Mouse (Mus musculus) heart, postnatal 36 days (tissue): ENCODE results near the gene Nrl. TPM values are rescaled to one million over a fixed set of nuclear protein-coding genes. Genes with fewer than 3 reads are reported as not detected.

ENCODE experiments used
- DNase-seq, 2 experiments: peaks; one replicate each; pipeline ENCODE4 v3.0.0; 2021 to 2022
- intact Hi-C: fragments of 180-260 bp; cut with DNase I; formaldehyde crosslinking; loops from one replicate; pipeline ENCODE4 v1.15.1; 2025
- total RNA-seq, 2 experiments: library from RNA; stranded (reverse); gene quantifications; 2 replicates each; pipeline ENCODE4 v1.2.3; 2021

Gene Nrl
- total RNA-seq, 2 experiments from 2014 or later = not detected

- peak; percentile 86 to 87 for DNase-seq
- intact Hi-C loops = no loop called here
These were observed 15.4 kb upstream of the Nrl start, which contains the start of gene Pck2 for GRCm38 (mm10) chr14:55540067-55540786. Gene Pck2 (plus strand): TSS chr14:55540266.

GRCm38 (mm10) chr14:55536116-55536745, 11.4 kb upstream of the Nrl start:
- intact Hi-C loops = loop anchor here (2.0 to 10.0 kb wide), 2 partner anchors 39 to 391 kb away; no protein-coding TSS in a partner anchor
- peak; percentile 31 to 47 for DNase-seq

- peak in 1 of 2 experiments; percentile 25 for DNase-seq
- intact Hi-C loops = no loop called here
These were observed 3.2 kb upstream of the Nrl start for GRCm38 (mm10) chr14:55527940-55528339.

- DNase-seq = no peak
- intact Hi-C loops = no loop called here
These were observed 1.9 kb upstream of the Nrl start for GRCm38 (mm10) chr14:55526674-55527073.

- intact Hi-C loops = no loop called here
These were observed 719 bp downstream of the Nrl start for GRCm38 (mm10) chr14:55524062-55524461.

GRCm38 (mm10) chr14:55520451-55521361, 4.1 kb downstream of the Nrl start:
- peak in 1 of 2 experiments; percentile 20 for DNase-seq
- intact Hi-C loops = no loop called here

More at GRCm38 (mm10) chr14:55524062-55524461, 719 bp downstream of the Nrl start:
- DNase-seq = no peak

GRCm38 (mm10) chr14:55519604-55520003, 5.2 kb downstream of the Nrl start:
- intact Hi-C loops = no loop called here
- no peak for DNase-seq

GRCm38 (mm10) chr14:55518897-55519296, 5.9 kb downstream of the Nrl start:
- no peak for DNase-seq
- intact Hi-C loops = no loop called here

GRCm38 (mm10) chr14:55515846-55516245, 8.9 kb downstream of the Nrl start:
- DNase-seq = no peak
- intact Hi-C loops = no loop called here

- DNase-seq = no peak
- intact Hi-C loops = no loop called here
These were observed 10.9 kb downstream of the Nrl start for GRCm38 (mm10) chr14:55513927-55514326.

- no peak for DNase-seq
- intact Hi-C loops = no loop called here
These were observed 13.7 kb downstream of the Nrl start for GRCm38 (mm10) chr14:55511037-55511436.

GRCm38 (mm10) chr14:55510125-55510731, 14.6 kb downstream of the Nrl start, which contains the start of gene Cpne6:
Gene Cpne6 (plus strand): TSS chr14:55510445.
- intact Hi-C loops = no loop called here
- DNase-seq = no peak

- intact Hi-C loops = no loop called here
- no peak for DNase-seq
These were observed 15.2 kb downstream of the Nrl start for GRCm38 (mm10) chr14:55509540-55509939.

- no peak for DNase-seq
- intact Hi-C loops = no loop called here
These were observed 17.0 kb downstream of the Nrl start for GRCm38 (mm10) chr14:55507801-55508200.

- intact Hi-C loops = no loop called here
These were observed 19.2 kb downstream of the Nrl start for GRCm38 (mm10) chr14:55505612-55506011.

GRCm38 (mm10) chr14:55497449-55497821, 27.3 kb downstream of the Nrl start:
- DNase-seq = peak; percentile 91 to 94
- intact Hi-C loops = loop anchor here (2.0 to 5.0 kb wide), 2 partner anchors 39 to 250 kb away; partner anchors contain the start of genes Dhrs1 and Nop9

More at GRCm38 (mm10) chr14:55505612-55506011, 19.2 kb downstream of the Nrl start:
- DNase-seq = no peak

GRCm38 (mm10) chr14:55496761-55497448, 27.9 kb downstream of the Nrl start:
- DNase-seq = no peak
- intact Hi-C loops = loop anchor here (2.0 to 5.0 kb wide), 2 partner anchors 40 to 250 kb away; partner anchors contain the start of genes Dhrs1 and Nop9

- intact Hi-C loops = loop anchor here (2.0 to 5.0 kb wide), 2 partner anchors 41 to 252 kb away; partner anchors contain the start of genes Dhrs1 and Nop9
- no peak for DNase-seq
These were observed 29.1 kb downstream of the Nrl start for GRCm38 (mm10) chr14:55495509-55496240.

- DNase-seq = no peak
- intact Hi-C loops = no loop called here
These were observed 32.7 kb downstream of the Nrl start for GRCm38 (mm10) chr14:55492103-55492502.
